ENCODE assay signal across 8 mouse cellular contexts in the genomic region with DNA sequence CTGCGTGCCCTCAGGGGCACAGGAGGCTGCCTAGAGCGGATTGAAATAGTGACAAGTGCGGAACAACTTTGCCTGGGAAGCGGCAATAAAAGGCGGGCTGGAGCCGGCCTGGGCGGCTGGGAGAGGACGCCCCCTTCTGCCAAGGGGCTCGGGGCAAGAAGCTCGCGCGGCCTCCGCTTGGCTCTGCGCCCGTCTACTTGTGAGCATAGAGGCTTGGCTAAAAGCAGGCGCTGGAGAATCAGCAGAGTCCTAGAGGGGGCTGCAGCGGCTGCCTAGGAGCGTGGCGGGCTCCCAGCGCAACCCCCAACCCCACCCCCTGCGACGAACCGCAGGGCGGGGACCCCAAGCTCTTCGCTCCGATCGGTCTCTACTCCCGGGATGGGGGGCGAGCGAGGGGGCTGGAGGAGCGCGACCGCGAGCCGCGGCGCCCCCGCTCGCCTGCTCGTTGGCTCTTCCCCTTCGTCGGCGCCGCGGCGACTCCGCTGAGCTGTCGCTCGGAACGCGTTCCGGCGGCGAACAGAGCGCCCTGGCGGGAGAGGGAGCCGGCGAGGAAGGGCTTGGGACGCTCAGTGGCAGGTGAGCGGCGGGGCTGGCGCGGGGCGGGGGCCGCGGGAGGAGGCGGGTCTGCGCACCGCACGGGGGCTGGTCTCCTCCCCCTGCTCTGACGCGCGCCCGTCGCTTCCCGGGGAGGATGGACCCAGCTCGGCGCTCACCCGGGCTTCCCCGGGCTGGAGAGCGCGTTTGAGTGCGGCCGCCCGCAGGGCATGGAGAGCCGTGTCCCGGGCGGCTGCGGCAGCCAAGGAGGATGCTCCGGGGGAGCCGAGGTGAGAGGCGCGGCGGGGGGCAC.
DNase-seq lines count a peak whose midpoint lies in the region; ATAC-seq lines count a peak whose summit lies in the region.

No protein-coding gene starts in this region.

- H3K4me1 ChIP-seq in embryonic facial prominence, embryonic 14.5 days (ENCODE audit: control insufficient read depth, insufficient read depth, low read length), result 0 out of 2 replicates have a peak, but pooled peaks cover 3% of the 10 kb centered on the region
- H3K4me1 ChIP-seq in heart, embryonic 15.5 days (replicated peaks), result peaks cover 14% of the 10 kb centered on the region
- H3K4me1 ChIP-seq in liver, embryonic 11.5 days (replicated peaks; ENCODE audit: control insufficient read depth, insufficient read depth, low read length), result no peaks in the 10 kb centered on the region
- peaks cover 36% of the 10 kb centered on the region for H3K4me1 ChIP-seq in neural tube, embryonic 15.5 days

- H3K36me3 ChIP-seq in embryonic facial prominence, embryonic 14.5 days (ENCODE audit: control insufficient read depth, insufficient read depth, low read length), result no peaks in the 10 kb centered on the region
- H3K36me3 ChIP-seq in heart, embryonic 15.5 days, result no peaks in the 10 kb centered on the region
- no peaks in the 10 kb centered on the region for H3K36me3 ChIP-seq in liver, embryonic 11.5 days (ENCODE audit: control insufficient read depth, insufficient read depth, low read length)
- H3K36me3 ChIP-seq in neural tube, embryonic 15.5 days, result no peaks in the 10 kb centered on the region

- peak overlapping the region; percentile 93 for H3K4me2 ChIP-seq in embryonic facial prominence, embryonic 14.5 days (ENCODE audit: low read depth, low read length)
- H3K4me2 ChIP-seq in heart, embryonic 15.5 days, result peak overlapping the region; percentile 98
- H3K4me2 ChIP-seq in liver, embryonic 11.5 days, result peak overlapping the region; percentile 66
- H3K4me2 ChIP-seq in neural tube, embryonic 15.5 days, result peak overlapping the region; percentile 97

- intact Hi-C loops in heart, postnatal 25 days (cut with DNase I), result no loop called here

- peak; percentile 90 for ATAC-seq in embryonic facial prominence, embryonic 14.5 days (ENCODE audit: low read depth)
- peak; percentile 75 for ATAC-seq in heart, embryonic 15.5 days (replicated peaks; ENCODE audit: insufficient number of reproducible peaks, insufficient read depth, low FRiP score, low read depth)
- peak; percentile 71 for ATAC-seq in liver, embryonic 11.5 days (replicated peaks; ENCODE audit: low FRiP score)
- ATAC-seq in neural tube, embryonic 15.5 days (ENCODE audit: low FRiP score), result peak; percentile 90
- ATAC-seq in activated CD4-positive, CD25-positive, alpha-beta regulatory T cell, adult 4 months, result no peak

- H3K4me3 ChIP-seq in embryonic facial prominence, embryonic 14.5 days (ENCODE audit: low read depth, low read length), result peak overlapping the region; percentile 73
- peak overlapping the region; percentile 69 for H3K4me3 ChIP-seq in heart, embryonic 15.5 days
- peak overlapping the region; percentile 56 for H3K4me3 ChIP-seq in liver, embryonic 11.5 days (ENCODE audit: low read depth, low read length)
- peak overlapping the region; percentile 74 for H3K4me3 ChIP-seq in neural tube, embryonic 15.5 days (replicated peaks)

- WGBS in embryonic facial prominence, embryonic 14.5 days, result under 1% methylated on average over 33 of the region's 94 CpGs
- under 1% methylated on average over 83 of the region's 94 CpGs for WGBS in heart, embryonic 15.5 days
- WGBS in liver, embryonic 11.5 days, result under 1% methylated on average over 70 of the region's 94 CpGs
- under 1% methylated on average over 64 of the region's 94 CpGs for WGBS in neural tube, embryonic 15.5 days

- H3K9ac ChIP-seq in embryonic facial prominence, embryonic 14.5 days (ENCODE audit: low read depth, low read length), result peak overlapping the region; percentile 66
- peak overlapping the region; percentile 28 for H3K9ac ChIP-seq in heart, embryonic 15.5 days
- H3K9ac ChIP-seq in liver, embryonic 11.5 days (ENCODE audit: low read depth, low read length), result no peak overlapping the region
- H3K9ac ChIP-seq in neural tube, embryonic 15.5 days (replicated peaks), result peak overlapping the region; percentile 77

- H3K9me3 ChIP-seq in embryonic facial prominence, embryonic 14.5 days (ENCODE audit: control insufficient read depth, low read length), result no peaks in the 10 kb centered on the region
- no peaks in the 10 kb centered on the region for H3K9me3 ChIP-seq in heart, embryonic 15.5 days (replicated peaks)
- H3K9me3 ChIP-seq in liver, embryonic 11.5 days (ENCODE audit: control insufficient read depth, low read length), result no peaks in the 10 kb centered on the region
- H3K9me3 ChIP-seq in neural tube, embryonic 15.5 days (replicated peaks), result no peaks in the 10 kb centered on the region

- peak; percentile 89 for DNase-seq in heart, adult 11 months
- DNase-seq in heart, postnatal 25 days (ENCODE audit: low spot score), result no peak
- peak; percentile 89 for DNase-seq in embryonic facial prominence, embryonic 14.5 days (ENCODE audit: low spot score)
- peak; percentile 82 to 86 for DNase-seq in kidney, postnatal 25 days
- DNase-seq in liver, embryonic 11.5 days (ENCODE audit: low spot score), result peak; percentile 64

- peaks cover 69% of the 10 kb centered on the region for H3K27me3 ChIP-seq in embryonic facial prominence, embryonic 14.5 days (replicated peaks; ENCODE audit: control insufficient read depth, insufficient read depth, low read length)
- peaks cover 79% of the 10 kb centered on the region for H3K27me3 ChIP-seq in heart, embryonic 15.5 days
- H3K27me3 ChIP-seq in liver, embryonic 11.5 days (replicated peaks; ENCODE audit: control insufficient read depth, insufficient read depth, low read length), result peaks cover 65% of the 10 kb centered on the region
- peaks cover 18% of the 10 kb centered on the region for H3K27me3 ChIP-seq in neural tube, embryonic 15.5 days (replicated peaks)

- H3K27ac ChIP-seq in embryonic facial prominence, embryonic 14.5 days (replicated peaks; ENCODE audit: low read depth, low read length), result peak overlapping the region; percentile 25; the same call in 1 of the 2 replicates
- H3K27ac ChIP-seq in heart, embryonic 15.5 days, result no peak overlapping the region
- H3K27ac ChIP-seq in liver, embryonic 11.5 days (ENCODE audit: low read depth, low read length), result no peak overlapping the region
- peak overlapping the region; percentile 82 for H3K27ac ChIP-seq in neural tube, embryonic 15.5 days (replicated peaks)

Comparison
In these comparisons a context has a peak if more than half of its experiments do, and no peak if none do; other contexts are left out.
1. H3K27ac ChIP-seq: peak in embryonic facial prominence, embryonic 14.5 days (single experiment) and neural tube, embryonic 15.5 days (single experiment); none in heart, embryonic 15.5 days (single experiment) and liver, embryonic 11.5 days (single experiment).
2. Peak in every context shown above with its lines, with median percentiles within 50 percentile points of each other: H3K4me2 ChIP-seq and H3K4me3 ChIP-seq.